Mouse (Mus musculus): ENCODE results near the gene Gpn3. TPM values are rescaled to one million over a fixed set of nuclear protein-coding genes. Genes with fewer than 3 reads are reported as not detected.
"Not testable (repeated sequence)": the region's sequence is repeated elsewhere in the genome, so short reads cannot be mapped to it uniquely, and the experiment has no call there.

Gpn3 gene
- total RNA-seq, 2 experiments from 2014 or later = 22.4 to 23.8 TPM

DNA sequence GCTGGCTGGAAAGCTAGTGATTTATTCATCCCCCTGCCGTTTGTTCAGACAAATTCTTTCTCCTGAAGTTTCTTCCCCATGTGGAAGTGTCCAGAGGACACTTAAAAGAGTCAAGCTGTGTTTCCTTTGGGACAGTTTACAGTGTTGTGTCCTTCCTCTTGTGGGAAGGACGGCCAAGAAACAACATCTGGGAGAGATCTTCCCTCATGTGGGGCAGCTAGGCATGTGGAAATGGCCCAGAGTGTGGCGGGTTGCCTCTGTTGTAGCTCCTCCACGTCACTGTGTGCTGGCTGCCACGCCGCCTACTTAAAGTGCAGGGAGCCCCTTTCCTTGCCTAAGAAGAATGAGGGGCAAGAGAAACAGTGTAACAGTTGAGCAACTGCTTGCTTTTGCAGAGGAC lies 41.1 kb downstream of the Gpn3 start:
- no peak for DNase-seq
- intact Hi-C loops (cut with DNase I) = loop anchor here (5.0 kb wide), 1 partner anchor 319 kb away; no protein-coding TSS in a partner anchor

DNA sequence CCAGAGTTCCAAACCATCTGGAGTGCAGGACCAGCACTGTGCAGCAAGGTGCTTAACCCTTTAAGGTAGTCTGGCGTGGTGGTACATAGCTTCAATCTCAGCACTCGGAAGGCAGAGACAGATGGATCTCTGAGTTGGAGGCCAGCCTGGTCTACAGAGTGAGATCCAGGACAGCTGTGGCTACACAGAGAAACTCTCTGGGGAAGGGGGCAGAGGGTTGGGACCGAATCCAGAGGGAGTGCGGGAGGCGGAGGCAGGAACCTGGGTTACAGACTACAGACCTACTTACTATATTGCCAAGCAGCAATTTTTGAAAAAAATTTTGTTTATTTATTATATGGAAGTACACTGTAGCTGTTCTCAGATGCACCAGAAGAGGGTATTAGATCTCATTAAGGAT lies 42.7 kb downstream of the Gpn3 start:
- intact Hi-C loops (cut with DNase I) = loop anchor here (5.0 kb wide), 1 partner anchor 318 kb away; no protein-coding TSS in a partner anchor
- no peak for DNase-seq

DNA sequence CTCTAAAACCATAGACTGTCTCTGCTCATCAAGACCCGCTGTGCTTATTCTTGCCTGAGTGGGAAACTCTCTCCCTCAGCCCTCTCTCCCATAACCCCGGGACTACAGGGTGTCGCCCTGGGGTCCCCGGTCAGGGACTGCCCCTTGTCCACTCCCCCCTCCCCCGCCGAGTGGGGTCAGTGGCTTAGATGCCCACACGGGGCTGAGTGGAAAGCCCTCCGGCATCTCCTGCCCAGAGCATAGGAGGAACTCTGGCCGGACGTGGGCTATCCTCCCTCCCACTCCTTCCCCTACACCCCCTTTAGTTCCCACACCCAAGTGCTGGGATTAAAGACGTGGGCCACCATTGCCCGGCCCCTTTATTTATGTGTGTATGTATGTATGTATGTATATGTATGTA lies 43.8 kb downstream of the Gpn3 start:
- DNase-seq = no peak
- intact Hi-C loops (cut with DNase I) = no loop called here

DNA sequence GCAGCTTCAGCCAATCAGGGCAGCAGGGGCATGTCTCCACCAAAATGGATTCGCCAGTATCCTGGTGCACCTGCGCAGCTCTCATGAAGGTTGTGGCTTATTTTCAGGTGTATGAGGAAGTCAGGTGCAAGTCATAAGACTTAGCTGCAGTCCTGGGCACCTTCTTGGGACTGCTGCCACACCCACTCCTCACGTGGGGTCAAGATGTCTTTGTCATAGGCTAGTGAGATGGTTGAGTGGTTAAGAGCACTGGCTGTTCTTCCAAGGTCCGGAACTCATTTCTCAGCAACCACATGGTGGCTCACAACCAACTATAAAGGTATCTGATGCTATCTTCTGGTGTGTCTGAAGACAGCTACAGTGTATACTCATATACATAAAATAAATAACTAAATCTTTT lies 49.0 kb downstream of the Gpn3 start:
- intact Hi-C loops (cut with DNase I); DNase-seq: not testable (repeated sequence)

DNA sequence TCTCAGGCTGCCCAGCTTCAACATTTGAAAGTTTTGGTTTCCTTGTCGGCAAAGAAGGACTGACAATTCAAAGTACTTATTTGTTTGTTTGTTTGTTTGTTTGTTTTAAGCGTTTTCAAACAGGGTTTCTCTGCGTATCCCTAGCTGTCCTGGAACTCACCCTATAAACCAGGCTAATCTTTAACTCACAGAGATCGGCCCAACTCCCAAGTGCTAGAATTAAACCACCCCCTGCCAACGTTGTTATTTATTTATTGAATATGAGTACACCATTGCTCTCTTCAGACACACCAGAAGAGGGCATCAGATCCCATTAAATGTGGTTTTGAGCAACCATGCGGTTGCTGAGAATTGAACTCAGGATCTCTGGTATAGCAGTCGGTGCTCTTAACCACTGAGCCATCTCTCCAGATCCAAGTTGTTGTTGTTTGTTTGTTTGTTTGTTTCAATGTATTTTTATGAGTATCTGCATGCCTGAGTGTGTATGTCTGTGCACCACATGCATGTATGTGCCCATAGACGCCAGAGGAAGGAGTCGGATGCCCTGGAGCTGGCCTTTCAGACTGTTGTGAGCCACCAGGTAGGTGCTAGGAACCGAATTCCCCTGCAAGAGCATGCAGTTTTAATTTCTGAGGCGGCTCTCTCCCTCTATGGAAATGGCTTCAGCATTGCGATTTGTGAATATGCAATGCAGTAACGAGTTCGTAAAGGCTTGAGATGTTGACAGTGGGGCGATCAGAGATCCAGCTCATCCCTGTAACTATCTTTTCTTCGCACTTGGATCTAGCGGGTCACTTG lies 49.8 kb downstream of the Gpn3 start, which contains the start of gene Anapc7:
TSS of gene Anapc7 (plus strand) at position 423 of the 798 bp plus-strand sequence.
- no peak for DNase-seq
- intact Hi-C loops (cut with DNase I) = no loop called here

DNA sequence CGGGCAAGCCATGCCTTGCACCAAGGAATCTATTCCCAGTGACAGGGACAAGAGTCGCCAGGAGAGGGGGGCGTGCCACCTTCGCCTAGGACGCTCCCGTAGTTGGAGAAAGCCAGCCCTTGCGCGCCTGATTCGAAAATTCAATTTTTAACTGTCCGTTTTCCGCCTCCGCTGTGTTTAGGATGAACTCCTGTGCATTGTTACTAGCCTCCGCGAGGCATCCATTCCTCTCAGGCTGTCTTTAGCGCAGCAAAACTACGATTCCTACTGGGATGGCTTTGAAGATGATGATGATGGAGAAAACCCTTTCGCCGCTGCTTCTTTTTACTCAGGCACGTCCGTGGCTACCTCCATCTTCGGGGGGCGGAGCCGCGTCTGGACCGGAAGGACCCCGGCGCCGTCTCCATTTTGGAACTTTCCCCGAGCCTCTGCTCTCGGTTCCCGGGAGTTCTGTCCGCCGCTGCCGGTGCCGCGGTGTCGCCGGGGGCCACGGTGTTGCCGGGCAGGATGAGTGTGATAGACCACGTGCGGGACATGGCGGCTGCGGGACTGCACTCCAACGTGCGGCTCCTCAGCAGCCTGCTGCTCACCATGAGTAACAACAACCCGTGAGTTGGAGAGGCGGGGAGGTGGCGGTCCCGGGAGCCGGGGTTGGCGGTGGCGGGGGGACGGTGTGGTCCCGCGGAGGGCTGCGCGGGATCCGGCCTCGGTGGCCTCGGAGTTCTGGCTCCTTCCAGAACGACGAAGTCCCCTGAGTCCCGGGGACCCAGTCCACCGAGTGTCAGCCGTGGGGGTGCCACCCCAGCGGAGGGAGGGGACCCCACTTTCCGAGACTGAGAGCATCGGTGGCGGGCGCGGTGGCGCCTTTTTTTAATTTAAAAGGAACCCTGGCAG lies 50.6 kb downstream of the Gpn3 start:
- DNase-seq = peak; percentile 80 to 94
- intact Hi-C loops (cut with DNase I) = no loop called here

DNA sequence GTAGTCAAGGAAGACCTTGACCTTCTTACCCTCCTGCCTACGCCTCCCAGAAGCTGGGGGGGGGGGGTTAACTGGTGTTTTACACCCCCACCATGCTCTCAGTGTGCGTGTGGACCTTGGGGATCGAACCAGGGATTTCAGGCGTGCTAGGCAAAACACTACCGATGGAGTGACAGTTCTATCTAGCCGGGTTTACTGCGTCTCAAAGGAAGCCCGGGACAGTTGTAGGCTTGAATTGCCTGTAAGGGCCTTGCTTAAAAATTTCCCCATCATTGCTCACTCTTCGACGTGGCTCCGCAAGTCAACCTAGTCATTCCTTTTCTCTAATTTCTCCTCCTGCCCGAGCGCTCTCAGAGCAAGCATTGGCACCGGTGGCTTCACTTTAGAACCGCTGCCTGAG lies 51.4 kb downstream of the Gpn3 start:
- no peak for DNase-seq
- intact Hi-C loops (cut with DNase I) = no loop called here

DNA sequence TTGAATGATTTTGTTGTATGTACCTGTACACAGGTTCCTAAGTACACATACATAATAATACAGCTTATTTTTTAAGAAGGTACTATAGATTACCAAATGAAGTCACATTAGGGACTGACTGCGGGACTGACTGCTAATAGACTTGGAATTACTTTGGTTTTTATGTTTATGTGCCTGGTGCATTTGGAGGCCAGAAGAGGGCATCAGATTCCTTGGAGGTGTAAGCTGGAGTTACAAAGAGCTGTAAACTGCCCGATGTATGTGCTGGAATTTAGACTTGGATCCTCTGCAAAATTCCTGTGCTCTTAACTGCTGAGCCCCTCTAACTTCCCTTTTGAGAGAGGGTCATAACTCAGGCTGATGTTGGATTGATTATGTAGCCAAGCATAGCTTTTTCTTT lies 53.9 kb downstream of the Gpn3 start:
- intact Hi-C loops (cut with DNase I) = no loop called here

DNA sequence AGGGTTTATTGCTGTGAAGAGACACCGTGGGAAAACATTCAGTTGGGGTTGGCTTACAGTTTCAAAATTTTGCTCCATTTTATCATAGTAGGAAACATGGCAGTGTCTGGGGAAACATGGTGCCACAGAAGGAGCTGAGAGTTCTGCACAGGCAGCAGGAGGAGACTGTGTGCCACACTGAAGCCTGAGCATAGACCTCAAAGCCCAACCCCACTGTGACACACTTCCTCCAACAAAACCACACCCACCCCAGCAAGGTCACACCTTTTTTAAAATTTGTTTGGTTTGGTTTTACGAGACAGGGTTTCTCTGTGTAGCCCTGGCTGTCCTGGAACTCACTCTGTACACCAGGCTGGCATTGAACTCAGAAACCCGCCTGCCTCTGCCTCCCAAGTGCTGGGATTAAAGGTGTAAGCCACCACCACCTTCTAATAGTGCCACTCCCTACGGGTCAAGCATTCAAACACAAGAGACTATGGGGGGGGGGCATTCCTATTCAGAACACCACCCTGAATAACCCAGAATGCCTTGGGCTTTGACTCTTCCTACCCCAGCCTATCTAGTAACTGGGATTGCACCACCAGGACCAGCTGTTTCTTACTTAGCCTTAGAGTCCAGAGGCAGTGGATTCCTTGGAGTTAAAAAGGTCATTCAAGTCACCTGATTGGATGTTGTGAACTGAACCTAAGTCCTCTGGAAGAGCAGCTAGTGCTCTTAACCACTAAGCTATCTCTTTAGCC lies 58.5 kb downstream of the Gpn3 start:
- DNase-seq = no peak
- intact Hi-C loops (cut with DNase I) = no loop called here

More for the DNA sequence above, 53.9 kb downstream of the Gpn3 start:
- DNase-seq = no peak

DNA sequence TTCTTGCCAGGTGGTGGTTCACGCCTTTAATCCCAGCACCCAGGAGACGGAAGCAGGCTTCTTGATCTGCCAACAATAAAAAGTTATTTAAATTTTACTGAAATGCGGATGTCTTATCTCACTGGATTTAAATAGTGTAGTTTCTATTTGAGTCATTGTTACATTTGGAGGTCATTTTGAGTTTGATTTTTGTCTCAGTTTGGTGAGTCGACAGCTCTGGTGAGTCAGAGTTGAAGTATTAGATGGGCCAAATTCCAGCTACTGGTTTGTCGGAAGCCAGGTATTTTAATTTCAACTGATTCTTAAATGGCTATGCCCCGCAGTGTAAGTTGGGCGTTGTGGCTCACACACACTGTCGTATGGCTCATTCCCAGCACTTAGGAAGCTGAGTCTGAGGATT lies 59.5 kb downstream of the Gpn3 start:
- DNase-seq = no peak
- intact Hi-C loops (cut with DNase I) = no loop called here

Other genes starting within 250 kb of the Gpn3 start
- not detected for gene Ccdc63, start 231.1 kb upstream of the Gpn3 start, total RNA-seq (2021)
- gene Ppp1cc, start 213.6 kb upstream of the Gpn3 start, total RNA-seq (2021) = 100 to 1,000 TPM; 138 to 139 TPM
- gene Hvcn1, start 165.1 kb upstream of the Gpn3 start, total RNA-seq (2021) = under 1 TPM; 0.37 to 0.77 TPM
- 1 to 10 TPM; 1.6 to 2.2 TPM for gene Tctn1, start 107.4 kb upstream of the Gpn3 start, total RNA-seq (2021)
- gene Pptc7, start 87.5 kb upstream of the Gpn3 start, total RNA-seq (2021) = 100 to 1,000 TPM in 1 of 2 experiments, 10 to 100 TPM in 1; 93.8 to 103 TPM
- under 1 TPM; 0.42 to 0.54 TPM for gene Rad9b, start 17.6 kb upstream of the Gpn3 start, total RNA-seq (2021)
- gene Vps29, start 17.5 kb upstream of the Gpn3 start, total RNA-seq (2021) = 10 to 100 TPM; 36.2 to 41.3 TPM
- 1 to 10 TPM; 4.2 to 6.5 TPM for gene Fam216a, start 488 bp downstream of the Gpn3 start, total RNA-seq (2021)
- 10 to 100 TPM; 47.2 to 51.2 TPM for gene Arpc3, start 20.0 kb downstream of the Gpn3 start, total RNA-seq (2021)
- gene Anapc7, start 49.8 kb downstream of the Gpn3 start, total RNA-seq (2021) = 10 to 100 TPM; 11.3 to 13.2 TPM
- 100 to 1,000 TPM; 175 to 549 TPM for gene Atp2a2, start 130.3 kb downstream of the Gpn3 start, total RNA-seq (2021)
- gene Ift81, start 242.6 kb downstream of the Gpn3 start, total RNA-seq (2021) = 1 to 10 TPM; 2.5 to 5.3 TPM